Mouse (Mus musculus): ENCODE results near the gene Slc5a1. TPM values are rescaled to one million over a fixed set of nuclear protein-coding genes. Genes with fewer than 3 reads are reported as not detected.

The Slc5a1 gene
- total RNA-seq, 2 experiments from 2014 or later: not detected

GRCm38 (mm10) chr5:33107778-33108405 is 3.9 kb downstream of the Slc5a1 start:
- intact Hi-C loops (cut with DNase I): no loop called here
- no peak overlapping the region for H3K4me3 ChIP-seq
- DNase-seq (ENCODE audit: extremely low spot score in 1 of 2, low spot score in 2 of 2): no peak
- no peak for TF ChIP-seq CTCF (IDR thresholded peaks at IDR 0.05)
- H3K27ac ChIP-seq: no peak overlapping the region

GRCm38 (mm10) chr5:33121871-33122315 is 17.9 kb downstream of the Slc5a1 start:
- no peak overlapping the region for H3K4me3 ChIP-seq
- TF ChIP-seq CTCF (IDR thresholded peaks at IDR 0.05): no peak

GRCm38 (mm10) chr5:33123658-33124057 is 19.6 kb downstream of the Slc5a1 start:
- no peak overlapping the region for H3K27ac ChIP-seq
- DNase-seq (ENCODE audit: extremely low spot score in 1 of 2, low spot score in 2 of 2): no peak
- intact Hi-C loops (cut with DNase I): no loop called here
- H3K4me3 ChIP-seq: no peak overlapping the region
- TF ChIP-seq CTCF (IDR thresholded peaks at IDR 0.05): no peak

More at GRCm38 (mm10) chr5:33121871-33122315, 17.9 kb downstream of the Slc5a1 start:
- intact Hi-C loops (cut with DNase I): no loop called here
- no peak overlapping the region for H3K27ac ChIP-seq
- DNase-seq (ENCODE audit: extremely low spot score in 1 of 2, low spot score in 2 of 2): no peak

- no peak for TF ChIP-seq CTCF (IDR thresholded peaks at IDR 0.05)
- no peak for DNase-seq (ENCODE audit: extremely low spot score in 1 of 2, low spot score in 2 of 2)
- intact Hi-C loops (cut with DNase I): no loop called here
- Histone ChIP-seq H3K4me3 (no peak overlapping the region), H3K27ac (no peak overlapping the region)
Measured at GRCm38 (mm10) chr5:33125318-33125717, 21.3 kb downstream of the Slc5a1 start.

GRCm38 (mm10) chr5:33134132-33134531 is 30.1 kb downstream of the Slc5a1 start:
- intact Hi-C loops (cut with DNase I): no loop called here
- no peak for TF ChIP-seq CTCF (IDR thresholded peaks at IDR 0.05)
- Histone ChIP-seq H3K27ac (no peak overlapping the region), H3K4me3 (no peak overlapping the region)
- no peak for DNase-seq (ENCODE audit: extremely low spot score in 1 of 2, low spot score in 2 of 2)

- DNase-seq (ENCODE audit: extremely low spot score in 1 of 2, low spot score in 2 of 2): no peak
- intact Hi-C loops (cut with DNase I): no loop called here
- Histone ChIP-seq H3K27ac (no peak overlapping the region), H3K4me3 (no peak overlapping the region)
- no peak for TF ChIP-seq CTCF (IDR thresholded peaks at IDR 0.05)
Measured at GRCm38 (mm10) chr5:33135611-33136010, 31.6 kb downstream of the Slc5a1 start.

GRCm38 (mm10) chr5:33142790-33143455 is 38.9 kb downstream of the Slc5a1 start:
- Histone ChIP-seq H3K4me3 (no peak overlapping the region), H3K27ac (no peak overlapping the region)
- peak; percentile 48 to 52 for DNase-seq (ENCODE audit: extremely low spot score in 1 of 2, low spot score in 2 of 2)
- intact Hi-C loops (cut with DNase I): loop anchor here (1.0 to 10.0 kb wide), 4 partner anchors 104 to 428 kb away; no protein-coding TSS in a partner anchor
- TF ChIP-seq CTCF (IDR thresholded peaks at IDR 0.05): peak; percentile 75

GRCm38 (mm10) chr5:33144025-33144424 is 40.0 kb downstream of the Slc5a1 start:
- TF ChIP-seq CTCF (IDR thresholded peaks at IDR 0.05): peak; percentile 55
- no peak overlapping the region for H3K27ac ChIP-seq
- DNase-seq (ENCODE audit: extremely low spot score in 1 of 2, low spot score in 2 of 2): no peak
- H3K4me3 ChIP-seq: no peak overlapping the region
- intact Hi-C loops (cut with DNase I): loop anchor here (5.0 to 10.0 kb wide), 3 partner anchors 227 to 429 kb away; no protein-coding TSS in a partner anchor

- TF ChIP-seq CTCF (IDR thresholded peaks at IDR 0.05): no peak
- no peak for DNase-seq (ENCODE audit: extremely low spot score in 1 of 2, low spot score in 2 of 2)
- Histone ChIP-seq H3K27ac (no peak overlapping the region), H3K4me3 (no peak overlapping the region)
- intact Hi-C loops (cut with DNase I): loop anchor here (10.0 kb wide), 2 partner anchors 332 to 432 kb away; no protein-coding TSS in a partner anchor
Measured at GRCm38 (mm10) chr5:33146837-33147236, 42.8 kb downstream of the Slc5a1 start.

- no peak for TF ChIP-seq CTCF (IDR thresholded peaks at IDR 0.05)
- no peak overlapping the region for H3K27ac ChIP-seq
- H3K4me3 ChIP-seq: no peak overlapping the region
- intact Hi-C loops (cut with DNase I): loop anchor here (10.0 kb wide), 2 partner anchors 333 to 433 kb away; no protein-coding TSS in a partner anchor
- no peak for DNase-seq (ENCODE audit: extremely low spot score in 1 of 2, low spot score in 2 of 2)
Measured at GRCm38 (mm10) chr5:33147691-33148090, 43.7 kb downstream of the Slc5a1 start.

GRCm38 (mm10) chr5:33193567-33193966 is 89.5 kb downstream of the Slc5a1 start:
- H3K27ac ChIP-seq: no peak overlapping the region
- intact Hi-C loops (cut with DNase I): no loop called here
- no peak for TF ChIP-seq CTCF (IDR thresholded peaks at IDR 0.05)
- no peak overlapping the region for H3K4me3 ChIP-seq
- no peak for DNase-seq (ENCODE audit: extremely low spot score in 1 of 2, low spot score in 2 of 2)

GRCm38 (mm10) chr5:33195246-33195852 is 91.3 kb downstream of the Slc5a1 start:
- Histone ChIP-seq H3K27ac (no peak overlapping the region), H3K4me3 (no peak overlapping the region)
- TF ChIP-seq CTCF (IDR thresholded peaks at IDR 0.05): no peak
- intact Hi-C loops (cut with DNase I): no loop called here
- no peak for DNase-seq (ENCODE audit: extremely low spot score in 1 of 2, low spot score in 2 of 2)
